Mouse (Mus musculus) heart, embryonic 13.5 days (tissue): ENCODE data around the gene Sh2d4b. TPM values are rescaled to one million over a fixed set of nuclear protein-coding genes. Genes with fewer than 3 reads are reported as not detected.

Experiments
- ATAC-seq: fragments of 200-750 bp; cut with Nextera tagmentation; 2 replicates; pipeline ENCODE4 v1.8.0; 2017; ENCODE audit warnings: moderate TSS enrichment; ENCODE audit not compliant: insufficient number of reproducible peaks, low FRiP score, low TSS enrichment; ENCODE audit errors: extremely low read depth
- H3K27ac ChIP-seq: fragments of 300-500 bp; sonication (generic); replicated peaks from 2 replicates; pipeline ENCODE4 v1.5.1; 2015; ENCODE audit warnings: moderate library complexity, mild to moderate bottlenecking, inconsistent platforms
- H3K27me3 ChIP-seq: fragments of 300-500 bp; sonication (generic); replicated peaks from 2 replicates; pipeline ENCODE4 v1.6.1; 2015; ENCODE audit warnings: mild to moderate bottlenecking, inconsistent platforms
- H3K36me3 ChIP-seq: fragments of 300-500 bp; sonication (generic); 2 replicates; pipeline ENCODE4 v1.6.1; 2015; ENCODE audit warnings: mild to moderate bottlenecking, inconsistent platforms
- H3K4me1 ChIP-seq: fragments of 300-500 bp; sonication (generic); 2 replicates; pipeline ENCODE4 v1.6.1; 2015; ENCODE audit warnings: inconsistent platforms
- H3K4me2 ChIP-seq: fragments of 300-500 bp; sonication (generic); 2 replicates; pipeline ENCODE4 v1.6.1; 2015; ENCODE audit warnings: inconsistent platforms, mild to moderate bottlenecking, moderate library complexity
- H3K4me3 ChIP-seq: fragments of 300-500 bp; sonication (generic); 2 replicates; pipeline ENCODE4 v1.5.1; 2015; ENCODE audit warnings: moderate library complexity, mild to moderate bottlenecking, inconsistent platforms
- H3K9ac ChIP-seq: fragments of 300-500 bp; sonication (generic); 2 replicates; pipeline ENCODE4 v1.6.1; 2015; ENCODE audit warnings: inconsistent platforms, mild to moderate bottlenecking, moderate library complexity
- H3K9me3 ChIP-seq: fragments of 300-500 bp; sonication (generic); 2 replicates; pipeline ENCODE4 v1.6.1; 2016; ENCODE audit warnings: inconsistent platforms
- WGBS: fragments of 180-500 bp; shearing (Covaris S2); methylation state at CpG from one replicate; pipeline ENCODE4 v1.1.7; 2015; ENCODE audit warnings: mixed read lengths; 5-methylcytosine and 5-hydroxymethylcytosine counted together
- polyA plus RNA-seq: library from polyadenylated mRNA; unstranded; fragments of >200 nt; fragmentation: Nextera tagmentation; extraction: Ambion mirVana; gene quantifications from 2 replicates; pipeline ENCODE4 v1.2.1, GENCODE M21; 2015

Gene Sh2d4b
- polyA plus RNA-seq, 1 experiment from 2014 or later, result 0.67 TPM

DNA sequence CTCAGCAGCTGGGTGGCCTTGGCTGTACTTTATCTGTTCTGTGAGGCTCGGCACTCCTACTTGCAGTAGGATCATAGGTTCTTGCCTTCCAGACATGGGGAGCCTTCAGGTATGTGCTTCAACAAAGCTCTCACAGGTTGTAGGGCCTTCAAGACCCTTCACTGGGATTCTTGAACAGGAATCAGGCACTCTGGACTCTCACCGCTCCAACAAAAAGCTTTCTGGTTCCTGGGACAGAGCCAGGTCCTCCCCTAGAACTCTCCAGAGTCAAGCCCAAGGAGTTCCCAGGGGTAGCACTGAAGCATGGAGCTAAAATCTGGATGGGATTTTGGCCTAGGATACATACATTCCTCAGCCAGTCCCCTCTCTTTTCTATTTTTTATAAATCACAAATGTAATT is 3.9 kb downstream of the Sh2d4b start:
- ATAC-seq, result no peak
- H3K9ac ChIP-seq, result no peak overlapping the region
- no peaks in the 10 kb centered on the region for H3K27me3 ChIP-seq
- no peak overlapping the region for H3K4me3 ChIP-seq
- no peaks in the 10 kb centered on the region for H3K9me3 ChIP-seq
- H3K4me2 ChIP-seq, result no peak overlapping the region
- peaks cover 33% of the 10 kb centered on the region for H3K4me1 ChIP-seq
- WGBS, result 65% methylated on average over 2 of the region's 2 CpGs
- H3K27ac ChIP-seq, result no peak overlapping the region
- H3K36me3 ChIP-seq, result no peaks in the 10 kb centered on the region

DNA sequence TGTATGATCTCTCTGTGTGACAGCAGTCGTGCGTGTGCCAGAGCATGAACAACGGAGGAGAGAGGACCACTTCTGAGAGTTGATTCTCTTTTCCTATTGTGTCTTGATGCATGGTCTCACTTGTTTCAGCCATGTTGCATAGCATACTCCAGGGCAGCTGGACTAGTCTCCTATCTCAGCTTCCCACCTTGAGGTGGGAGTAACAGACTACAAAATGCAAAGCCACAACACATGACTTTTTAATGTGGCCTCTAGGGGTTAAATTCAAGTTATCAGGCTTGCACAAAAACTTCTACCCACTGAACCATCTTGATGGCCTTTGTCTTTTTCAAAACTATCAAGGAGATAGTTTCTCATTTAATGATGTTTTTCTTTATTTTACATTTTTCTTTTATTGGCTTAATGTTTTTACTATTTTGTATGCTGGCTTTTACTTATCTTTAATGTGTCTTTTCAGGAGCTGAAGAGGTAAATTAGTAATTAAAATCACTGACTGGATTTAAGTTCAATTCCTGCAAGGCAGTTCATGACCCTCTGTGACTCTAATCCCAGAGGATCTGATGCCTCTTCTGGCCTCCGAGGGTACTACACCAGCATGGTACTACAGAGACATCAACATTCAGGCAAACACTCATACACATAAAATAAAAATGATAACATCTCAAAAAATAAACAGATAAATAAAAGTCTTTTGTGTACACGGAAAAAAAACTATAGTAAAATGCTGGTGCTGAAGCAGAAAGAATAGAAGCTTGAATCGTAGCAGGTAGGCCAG is 6.5 kb downstream of the Sh2d4b start:
- peaks cover 21% of the 10 kb centered on the region for H3K4me1 ChIP-seq
- H3K9me3 ChIP-seq, result no peaks in the 10 kb centered on the region
- ATAC-seq, result no peak
- no peak overlapping the region for H3K9ac ChIP-seq
- no peak overlapping the region for H3K4me2 ChIP-seq
- no peak overlapping the region; the same call in 1 of the 2 replicates for H3K27ac ChIP-seq
- H3K4me3 ChIP-seq, result no peak overlapping the region
- 73% methylated on average over 6 of the region's 6 CpGs for WGBS
- no peaks in the 10 kb centered on the region for H3K27me3 ChIP-seq
- H3K36me3 ChIP-seq, result no peaks in the 10 kb centered on the region

DNA sequence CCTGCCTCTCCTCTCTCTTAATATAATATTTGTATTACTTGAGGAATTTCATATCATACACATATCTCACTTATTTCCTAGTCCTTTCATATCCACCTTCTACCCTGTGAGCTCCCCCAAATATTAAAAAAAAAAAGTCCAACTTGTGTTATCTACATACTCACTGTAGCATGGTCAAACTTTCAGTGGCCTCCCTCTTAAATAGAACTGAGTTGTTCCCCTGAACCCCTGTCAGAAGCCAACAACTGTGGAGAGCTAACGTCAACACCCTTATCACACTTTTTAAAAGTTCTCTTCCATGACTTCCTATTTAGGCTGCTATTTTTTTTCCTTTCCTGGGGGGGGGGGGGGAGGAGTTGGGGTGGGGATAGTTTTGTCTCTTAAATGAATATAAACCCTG is 7.3 kb downstream of the Sh2d4b start:
- Histone ChIP-seq H3K27me3 (no peaks in the 10 kb centered on the region), H3K4me3 (no peak overlapping the region), H3K9ac (no peak overlapping the region), H3K4me2 (peak overlapping the region; percentile 49; the same call in 1 of the 2 replicates), H3K4me1 (peaks cover 21% of the 10 kb centered on the region), H3K27ac (peak overlapping the region; percentile 3; the same call in 1 of the 2 replicates), H3K9me3 (no peaks in the 10 kb centered on the region), H3K36me3 (no peaks in the 10 kb centered on the region)
- no peak for ATAC-seq
- WGBS, result 4% methylated on average over 1 of the region's 1 CpGs

GRCm38 (mm10) chr14:40885225-40885624 is 7.8 kb downstream of the Sh2d4b start:
- H3K9ac ChIP-seq, result no peak overlapping the region
- peaks cover 21% of the 10 kb centered on the region for H3K4me1 ChIP-seq
- ATAC-seq, result no peak
- H3K27me3 ChIP-seq, result no peaks in the 10 kb centered on the region
- H3K4me2 ChIP-seq, result peak overlapping the region; percentile 49
- peak overlapping the region; percentile 8; the same call in 1 of the 2 replicates for H3K4me3 ChIP-seq
- H3K36me3 ChIP-seq, result no peaks in the 10 kb centered on the region
- H3K9me3 ChIP-seq, result no peaks in the 10 kb centered on the region
- WGBS, result 14% methylated on average over 4 of the region's 4 CpGs
- peak overlapping the region; percentile 3; the same call in 1 of the 2 replicates for H3K27ac ChIP-seq

GRCm38 (mm10) chr14:40874565-40874964 is 18.5 kb downstream of the Sh2d4b start:
- no peak overlapping the region for H3K4me2 ChIP-seq
- H3K4me3 ChIP-seq, result no peak overlapping the region
- ATAC-seq, result no peak
- H3K27me3 ChIP-seq, result no peaks in the 10 kb centered on the region
- H3K27ac ChIP-seq, result no peak overlapping the region
- H3K9ac ChIP-seq, result no peak overlapping the region
- H3K4me1 ChIP-seq, result no peaks in the 10 kb centered on the region
- H3K9me3 ChIP-seq, result no peaks in the 10 kb centered on the region
- H3K36me3 ChIP-seq, result no peaks in the 10 kb centered on the region

DNA sequence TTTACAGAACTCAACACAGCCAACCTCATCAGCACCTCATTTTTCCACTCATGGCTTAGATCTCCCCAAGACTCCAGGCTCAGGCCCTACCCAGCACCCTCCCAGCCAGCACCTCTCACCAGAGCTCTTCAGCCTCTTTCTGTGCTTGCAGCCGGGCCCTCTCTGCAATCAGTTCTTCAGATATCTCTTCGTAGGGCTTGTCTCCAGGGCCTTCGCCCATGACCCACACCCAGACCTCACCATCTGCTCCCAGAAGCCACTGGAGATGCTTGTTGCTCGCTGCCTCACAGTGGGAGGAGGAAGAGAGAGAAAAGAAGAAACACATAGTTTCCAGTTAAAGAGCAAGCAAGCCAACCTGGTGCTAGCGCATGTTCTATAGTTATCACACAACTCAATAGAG is 19.1 kb downstream of the Sh2d4b start:
- H3K27ac ChIP-seq, result no peak overlapping the region
- no peaks in the 10 kb centered on the region for H3K36me3 ChIP-seq
- H3K9me3 ChIP-seq, result no peaks in the 10 kb centered on the region
- H3K4me3 ChIP-seq, result no peak overlapping the region
- WGBS, result 67% methylated on average over 5 of the region's 5 CpGs
- no peak for ATAC-seq
- no peaks in the 10 kb centered on the region for H3K27me3 ChIP-seq
- no peak overlapping the region for H3K9ac ChIP-seq
- H3K4me2 ChIP-seq, result no peak overlapping the region
- no peaks in the 10 kb centered on the region for H3K4me1 ChIP-seq

GRCm38 (mm10) chr14:40870598-40870997 is 22.5 kb downstream of the Sh2d4b start:
- Histone ChIP-seq H3K4me2 (no peak overlapping the region), H3K27me3 (no peaks in the 10 kb centered on the region), H3K27ac (no peak overlapping the region), H3K4me1 (no peaks in the 10 kb centered on the region), H3K9ac (no peak overlapping the region), H3K4me3 (no peak overlapping the region), H3K9me3 (no peaks in the 10 kb centered on the region), H3K36me3 (no peaks in the 10 kb centered on the region)
- ATAC-seq, result no peak
- 64% methylated on average over 3 of the region's 3 CpGs for WGBS

- H3K9me3 ChIP-seq, result no peaks in the 10 kb centered on the region
- H3K4me2 ChIP-seq, result no peak overlapping the region
- 58% methylated on average over 6 of the region's 6 CpGs for WGBS
- H3K27me3 ChIP-seq, result no peaks in the 10 kb centered on the region
- H3K9ac ChIP-seq, result no peak overlapping the region
- no peak overlapping the region for H3K27ac ChIP-seq
- H3K36me3 ChIP-seq, result no peaks in the 10 kb centered on the region
- no peak for ATAC-seq
- H3K4me1 ChIP-seq, result no peaks in the 10 kb centered on the region
- H3K4me3 ChIP-seq, result no peak overlapping the region
Observed at GRCm38 (mm10) chr14:40864811-40865514, 28.1 kb downstream of the Sh2d4b start.

DNA sequence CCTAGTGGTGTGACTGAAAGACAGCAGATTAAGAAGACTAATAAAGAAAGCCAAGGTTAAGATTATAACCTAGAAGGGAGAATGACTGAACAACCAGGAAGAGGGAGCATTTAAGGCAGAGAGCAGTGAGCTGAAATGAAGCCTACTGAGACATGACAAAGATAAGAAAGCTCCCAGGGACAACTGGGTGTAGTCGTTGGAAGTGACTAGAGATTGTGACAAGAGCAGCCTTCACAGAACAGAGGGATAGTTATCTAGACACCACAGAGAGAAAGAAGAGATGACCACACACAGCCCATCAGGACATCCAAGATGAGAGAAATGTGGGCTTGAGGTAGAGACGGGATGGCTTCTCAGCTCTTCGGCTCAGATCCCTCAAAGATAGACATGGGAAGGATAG is 29.4 kb downstream of the Sh2d4b start:
- Histone ChIP-seq H3K4me1 (no peaks in the 10 kb centered on the region), H3K4me2 (no peak overlapping the region), H3K27me3 (no peaks in the 10 kb centered on the region), H3K4me3 (no peak overlapping the region), H3K27ac (no peak overlapping the region), H3K9ac (no peak overlapping the region), H3K36me3 (no peaks in the 10 kb centered on the region), H3K9me3 (no peaks in the 10 kb centered on the region)
- 45% methylated on average over 3 of the region's 3 CpGs for WGBS
- ATAC-seq, result no peak

DNA sequence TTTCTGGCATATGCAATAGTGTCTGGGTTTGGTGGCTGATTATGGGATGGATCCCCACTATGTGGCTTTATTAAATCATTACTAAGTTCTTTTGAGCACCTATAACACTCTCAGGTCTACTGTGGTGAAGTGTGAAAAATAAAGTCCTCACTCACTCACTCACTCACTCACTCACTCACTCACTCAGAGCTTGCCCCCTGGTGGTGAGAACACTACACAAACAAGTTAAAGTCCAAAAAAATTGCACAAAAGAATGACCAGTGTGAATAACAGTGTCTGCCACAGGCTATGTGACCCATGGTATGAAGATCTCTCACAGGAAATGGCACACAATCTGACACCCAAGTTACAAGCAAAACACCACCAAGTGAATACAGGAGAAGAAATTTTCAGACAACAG is 30.0 kb downstream of the Sh2d4b start:
- no peak overlapping the region for H3K9ac ChIP-seq
- no peak overlapping the region for H3K27ac ChIP-seq
- H3K36me3 ChIP-seq, result no peaks in the 10 kb centered on the region
- no peaks in the 10 kb centered on the region for H3K4me1 ChIP-seq
- no peaks in the 10 kb centered on the region for H3K9me3 ChIP-seq
- H3K4me2 ChIP-seq, result no peak overlapping the region
- H3K4me3 ChIP-seq, result no peak overlapping the region
- ATAC-seq, result no peak
- H3K27me3 ChIP-seq, result no peaks in the 10 kb centered on the region

DNA sequence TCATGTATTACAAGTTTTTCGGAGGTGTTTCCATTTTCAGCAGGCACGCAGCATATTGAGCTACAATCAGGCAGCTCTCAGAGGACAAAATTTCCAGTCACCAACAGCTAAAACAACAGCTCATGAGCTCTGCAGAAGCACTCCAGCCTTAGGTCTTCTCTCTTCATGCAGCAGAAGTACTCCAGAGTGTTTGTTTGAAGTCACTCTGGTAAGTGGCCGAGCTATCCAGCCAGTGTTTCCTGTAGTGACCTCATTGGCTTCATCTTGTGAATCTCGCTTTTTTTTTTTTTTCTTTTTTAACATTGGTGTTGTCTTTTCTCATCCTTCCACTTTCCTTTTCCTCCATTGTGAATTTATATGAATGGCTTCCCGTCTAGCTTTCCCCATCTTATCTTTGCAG is 40.1 kb downstream of the Sh2d4b start:
- Histone ChIP-seq H3K9ac (no peak overlapping the region), H3K4me3 (no peak overlapping the region), H3K36me3 (no peaks in the 10 kb centered on the region), H3K27me3 (no peaks in the 10 kb centered on the region), H3K27ac (0 out of 2 replicates have a peak overlapping the region, but pooled peaks have one; percentile 15), H3K4me2 (no peak overlapping the region), H3K4me1 (peaks cover 6% of the 10 kb centered on the region; the same call in 1 of the 2 replicates), H3K9me3 (no peaks in the 10 kb centered on the region)
- 35% methylated on average over 5 of the region's 5 CpGs for WGBS
- no peak for ATAC-seq

- H3K4me2 ChIP-seq, result no peak overlapping the region
Observed at GRCm38 (mm10) chr14:40837397-40837796, 55.7 kb downstream of the Sh2d4b start.

More at GRCm38 (mm10) chr14:40837397-40837796, 55.7 kb downstream of the Sh2d4b start:
- no peak for ATAC-seq
- Histone ChIP-seq H3K9ac (no peak overlapping the region), H3K4me3 (no peak overlapping the region), H3K4me1 (no peaks in the 10 kb centered on the region), H3K36me3 (no peaks in the 10 kb centered on the region), H3K27ac (no peak overlapping the region), H3K27me3 (no peaks in the 10 kb centered on the region), H3K9me3 (no peaks in the 10 kb centered on the region)
